Mouse (Mus musculus) heart, adult 2 months (tissue): Measurements from ENCODE around the gene Slc10a4. TPM values are rescaled to one million over a fixed set of nuclear protein-coding genes. Genes with fewer than 3 reads are reported as not detected.

Experiments used
- DNase-seq, 2 experiments: peaks; one replicate each; pipeline ENCODE4 v3.0.0; 2021
- H3K27ac ChIP-seq: fragments of 200-600 bp; 2 replicates; pipeline ENCODE4 v1.8.1; 2022
- H3K27me3 ChIP-seq: fragments of 200-500 bp; 2 replicates; pipeline ENCODE4 v1.6.1; 2012; ENCODE audit warnings: mild to moderate bottlenecking, low read length, inconsistent platforms, mixed read lengths; ENCODE audit not compliant: control insufficient read depth, insufficient read depth
- H3K36me3 ChIP-seq: fragments of 200-500 bp; 2 replicates; pipeline ENCODE4 v1.6.1; 2012; ENCODE audit warnings: low read length, inconsistent platforms; ENCODE audit not compliant: control insufficient read depth, insufficient read depth
- H3K4me1 ChIP-seq: fragments of 200-500 bp; 2 replicates; pipeline ENCODE4 v1.6.1; 2011; ENCODE audit warnings: low read length; ENCODE audit not compliant: control insufficient read depth, insufficient read depth
- H3K4me3 ChIP-seq: fragments of 200-600 bp; 2 replicates; pipeline ENCODE4 v1.8.1; 2022
- H3K79me2 ChIP-seq: fragments of 200-500 bp; replicated peaks from 2 replicates; pipeline ENCODE4 v1.6.1; 2012; ENCODE audit warnings: mild to moderate bottlenecking, inconsistent platforms, low read length, moderate library complexity, mixed read lengths; ENCODE audit not compliant: control insufficient read depth, insufficient read depth
- H3K9ac ChIP-seq: fragments of 200-500 bp; 2 replicates; pipeline ENCODE4 v1.6.1; 2012; ENCODE audit warnings: low read depth, mild to moderate bottlenecking, control low read depth, inconsistent platforms, low read length, mixed read lengths
- CTCF ChIP-seq: fragments of 200-600 bp; IDR thresholded peaks from 2 replicates; pipeline ENCODE4 v1.8.1; 2022; ENCODE audit warnings: antibody characterized with exemption, mild to moderate bottlenecking, moderate library complexity
- EP300 ChIP-seq: fragments of 200-500 bp; IDR thresholded peaks from 2 replicates; pipeline ENCODE4 v1.6.1; 2011; ENCODE audit warnings: low read depth, low read length, control low read depth; ENCODE audit not compliant: insufficient read depth
- POLR2A ChIP-seq: fragments of 200-500 bp; IDR thresholded peaks from 2 replicates; pipeline ENCODE4 v1.6.1; 2011; ENCODE audit warnings: mild to moderate bottlenecking, low read depth, low read length, control low read depth; ENCODE audit not compliant: insufficient read depth
- WGBS: fragments of 180-500 bp; shearing (Covaris S2); methylation state at CpG from one replicate; pipeline ENCODE4 v1.1.7; 2018; 5-methylcytosine and 5-hydroxymethylcytosine counted together
- intact Hi-C: fragments of 180-260 bp; cut with DNase I; formaldehyde crosslinking; loops from one replicate; pipeline ENCODE4 v1.15.1; 2025
- polyA plus RNA-seq: library from polyadenylated mRNA; depleted of rRNA; stranded (reverse); fragments of >200 nt; gene quantifications from 2 replicates; pipeline ENCODE4 v1.2.3, GENCODE M21; 2012; rRNA removed
- total RNA-seq, 2 experiments: library from RNA; stranded (reverse); gene quantifications; 2 replicates each; pipeline ENCODE4 v1.2.3; 2021

The Slc10a4 gene
- total and polyA plus RNA-seq, 3 experiments: 0.16 to 0.37 TPM; not detected in 1

- no peak overlapping the region for H3K9ac ChIP-seq
- no peaks in the 10 kb centered on the region for H3K79me2 ChIP-seq
- no peak overlapping the region for H3K4me3 ChIP-seq
- TF ChIP-seq EP300: no peak
- no peak for TF ChIP-seq CTCF
- TF ChIP-seq POLR2A: no peak
- intact Hi-C loops: no loop called here
- WGBS: 91% methylated on average over 5 of the region's 5 CpGs
- H3K36me3 ChIP-seq: peaks cover 2% of the 10 kb centered on the region; the same call in 1 of the 2 replicates
- no peaks in the 10 kb centered on the region for H3K27me3 ChIP-seq
- no peak overlapping the region for H3K27ac ChIP-seq
- no peaks in the 10 kb centered on the region for H3K4me1 ChIP-seq
- DNase-seq: no peak
Measured at GRCm38 (mm10) chr5:73056937-73057336, 50.3 kb downstream of the Slc10a4 start.

GRCm38 (mm10) chr5:73061506-73062155, 54.9 kb downstream of the Slc10a4 start:
- no peak for DNase-seq
- Histone ChIP-seq H3K4me1 (no peaks in the 10 kb centered on the region), H3K9ac (no peak overlapping the region), H3K27me3 (no peaks in the 10 kb centered on the region), H3K79me2 (no peaks in the 10 kb centered on the region), H3K27ac (no peak overlapping the region), H3K36me3 (no peaks in the 10 kb centered on the region), H3K4me3 (no peak overlapping the region)
- WGBS: 87% methylated on average over 11 of the region's 11 CpGs
- intact Hi-C loops: no loop called here
- TF ChIP-seq POLR2A (no peak), CTCF (no peak), EP300 (no peak)

Other genes starting within 250 kb of the Slc10a4 start
- gene Tec, start 138.4 kb upstream of the Slc10a4 start, total RNA-seq: 10 to 100 TPM; 12.8 to 13.8 TPM
- gene Tec, start 138.4 kb upstream of the Slc10a4 start, polyA plus RNA-seq: 5.7 and 9.3 TPM in 2 replicates
- 100 to 1,000 TPM; 149 to 186 TPM for gene Slain2, start 92.6 kb upstream of the Slc10a4 start, total RNA-seq
- gene Slain2, start 92.6 kb upstream of the Slc10a4 start, polyA plus RNA-seq: 53.7 and 84.5 TPM in 2 replicates
- gene Gm10135, start 32.2 kb upstream of the Slc10a4 start, total RNA-seq: not detected
- gene Gm10135, start 32.2 kb upstream of the Slc10a4 start, polyA plus RNA-seq: not detected in 2 replicates
- 10 to 100 TPM; 32.9 to 40.7 TPM for gene Fryl, start 249.7 kb downstream of the Slc10a4 start, total RNA-seq
- 25.9 and 27.4 TPM in 2 replicates for gene Fryl, start 249.7 kb downstream of the Slc10a4 start, polyA plus RNA-seq